Mouse (Mus musculus) CH12.LX (cell line): ENCODE results near the gene Uxs1.

ENCODE experiments used
- BHLHE40 ChIP-seq: IDR thresholded peaks from 2 replicates; pipeline ENCODE4 v1.6.1; 2011; ENCODE audit warnings: mild to moderate bottlenecking, low read depth, low read length, improper control_type of control experiment
- CHD1 ChIP-seq: IDR thresholded peaks from 2 replicates; pipeline ENCODE4 v1.6.1; 2012; ENCODE audit warnings: low read depth, low read length, improper control_type of control experiment, inconsistent platforms
- CTCF ChIP-seq, 2 experiments: IDR thresholded peaks in 1 of 2; conservative IDR thresholded peaks in 1 of 2; 2 replicates each; pipeline ENCODE4 v1.5.1; 2011 to 2012; ENCODE audit warnings: low read depth in 2 of 2, low read length in 2 of 2, improper control_type of control experiment in 1 of 2, inconsistent platforms in 1 of 2, mild to moderate bottlenecking in 1 of 2, moderate library complexity in 1 of 2
- JUND ChIP-seq: conservative IDR thresholded peaks from 2 replicates; pipeline ENCODE4 v1.6.1; 2011; ENCODE audit warnings: low read depth, low read length, improper control_type of control experiment
- MAFK ChIP-seq: IDR thresholded peaks from 2 replicates; pipeline ENCODE4 v1.6.1; 2011; ENCODE audit warnings: low read length, improper control_type of control experiment; ENCODE audit not compliant: insufficient replicate concordance
- MAX ChIP-seq: IDR thresholded peaks from 2 replicates; pipeline ENCODE4 v1.6.1; 2011; ENCODE audit warnings: low read length, improper control_type of control experiment
- MAZ ChIP-seq: IDR thresholded peaks from 2 replicates; pipeline ENCODE4 v1.6.1; 2012; ENCODE audit warnings: low read depth, mild to moderate bottlenecking, inconsistent platforms, low read length, improper control_type of control experiment, moderate library complexity
- MEF2A ChIP-seq: IDR thresholded peaks from 2 replicates; pipeline ENCODE4 v1.6.1; 2014; ENCODE audit warnings: low read depth, mild to moderate bottlenecking, inconsistent platforms, low read length, improper control_type of control experiment, borderline replicate concordance
- NELFE ChIP-seq: IDR thresholded peaks from 2 replicates; pipeline ENCODE4 v1.6.1; 2011; ENCODE audit warnings: low read depth, low read length, improper control_type of control experiment
- POLR2A ChIP-seq: IDR thresholded peaks from 2 replicates; pipeline ENCODE4 v1.6.1; 2011; ENCODE audit warnings: low read depth, mild to moderate bottlenecking, improper control_type of control experiment, low read length
- SMC3 ChIP-seq: IDR thresholded peaks from 2 replicates; pipeline ENCODE4 v1.6.1; 2011; ENCODE audit warnings: low read depth, low read length, improper control_type of control experiment
- TBP ChIP-seq: conservative IDR thresholded peaks from 2 replicates; pipeline ENCODE4 v1.6.1; 2011; ENCODE audit warnings: low read depth, low read length, improper control_type of control experiment

- TF ChIP-seq POLR2A (no peak), SMC3 (no peak), CTCF (conservative IDR thresholded peaks at IDR 0.05 in 1 of 2, IDR thresholded peaks at IDR 0.05 in 1 of 2; ENCODE audit: low read depth in 2 of 2, low read length in 2 of 2) (no peak), MAFK (no peak), JUND (no peak), MAX (no peak), TBP (no peak), MEF2A (no peak), MAZ (no peak), NELFE (no peak), CHD1 (no peak), BHLHE40 (no peak)
These were observed 53.5 kb downstream of the Uxs1 start for GRCm38 (mm10) chr1:43774126-43774525.
